Mouse (Mus musculus): ENCODE results near the gene Psma3. TPM values are rescaled to one million over a fixed set of nuclear protein-coding genes. Genes with fewer than 3 reads are reported as not detected.

Psma3 gene
- 388 and 430 TPM in 2 replicates for polyA plus RNA-seq (2015; fragmentation: Nextera tagmentation; extraction: Ambion mirVana)

DNA sequence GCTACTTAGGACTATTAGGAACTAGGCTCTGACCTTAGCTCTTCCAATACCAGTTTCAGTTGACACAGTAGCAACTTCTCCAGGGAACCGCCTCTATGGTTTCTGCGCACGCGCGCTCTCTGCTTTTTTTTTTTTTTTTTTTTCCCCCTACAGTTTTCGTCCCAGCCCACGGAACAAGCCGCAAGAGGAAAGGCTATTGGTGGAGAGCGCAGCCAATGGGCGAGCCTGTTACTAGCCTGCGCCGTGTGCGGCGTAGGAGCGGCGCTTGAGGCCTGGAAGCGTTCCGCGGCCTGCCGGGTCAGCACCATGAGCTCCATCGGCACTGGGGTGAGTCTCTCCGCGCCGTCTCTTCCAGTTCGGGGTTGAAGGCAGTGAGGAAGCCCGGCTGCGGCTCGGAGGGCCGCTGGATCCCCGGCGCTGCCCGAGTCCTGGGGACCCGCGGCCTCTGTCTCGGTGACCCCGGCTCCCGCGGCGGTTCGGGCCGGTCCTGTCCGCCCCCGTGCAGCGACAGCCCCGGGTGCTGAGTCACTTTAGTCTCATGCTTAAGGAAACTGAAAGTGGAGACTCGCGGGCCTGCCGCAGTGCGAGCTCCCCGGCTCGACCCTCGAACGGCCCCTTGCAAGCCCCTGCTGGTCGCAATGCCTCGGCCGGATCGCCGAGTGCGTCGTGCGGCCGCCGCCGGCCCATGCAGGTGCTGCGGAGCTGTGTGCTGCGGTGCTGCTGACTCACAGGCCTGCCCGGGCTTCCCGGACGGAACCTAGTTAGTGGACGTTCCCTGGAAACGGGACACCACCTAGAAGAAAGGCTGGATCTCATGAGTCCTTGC lies at the start of gene Psma3:
Gene Psma3, plus strand, starts transcription at position 181 of the 826 bp plus-strand sequence.
- peak within 1 kb of the TSS; percentile 100 for H3K4me3 ChIP-seq
- peak within 1 kb of the TSS; percentile 99 for H3K27ac ChIP-seq
- peaks cover 14% of the 10 kb centered on the region; the same call in 1 of the 2 replicates for H3K36me3 ChIP-seq
- peak within 1 kb of the TSS; percentile 99 for H3K9ac ChIP-seq
- H3K27me3 ChIP-seq: no peaks in the 10 kb centered on the region
- WGBS: under 1% methylated on average over 71 of the region's 71 CpGs
- H3K9me3 ChIP-seq (replicated peaks): no peaks in the 10 kb centered on the region
- peak within 1 kb of the TSS; percentile 77 for H3K4me2 ChIP-seq
- peak; percentile 99 for ATAC-seq (replicated peaks; ENCODE audit: insufficient number of reproducible peaks, insufficient read depth, low FRiP score, low read depth)
- peaks cover 17% of the 10 kb centered on the region for H3K4me1 ChIP-seq (replicated peaks)

DNA sequence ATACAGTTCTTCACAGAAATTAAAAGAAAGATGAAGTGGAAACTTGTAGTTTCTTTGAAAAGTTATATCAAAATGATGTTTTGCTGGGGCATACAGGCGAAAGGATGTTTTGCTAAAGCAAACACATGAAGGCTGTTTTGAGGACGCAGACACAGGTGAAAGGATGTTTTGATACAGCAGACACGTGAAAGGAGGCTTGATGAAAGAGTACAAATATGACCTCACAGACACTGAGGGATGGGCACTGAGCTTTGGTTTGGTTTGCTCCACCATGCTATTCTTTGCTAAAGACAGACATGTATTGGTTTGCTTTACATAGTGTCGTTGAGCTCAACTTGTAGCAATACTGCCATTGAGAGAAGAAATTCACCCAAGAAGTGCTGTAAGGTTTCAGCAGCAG lies 44.6 kb upstream of the Psma3 start:
- no peak overlapping the region for H3K27ac ChIP-seq
- H3K9me3 ChIP-seq (replicated peaks): no peaks in the 10 kb centered on the region
- no peak for ATAC-seq (replicated peaks; ENCODE audit: insufficient number of reproducible peaks, insufficient read depth, low FRiP score, low read depth)
- no peak overlapping the region for H3K9ac ChIP-seq
- WGBS: 85% methylated on average over 4 of the region's 4 CpGs
- H3K4me1 ChIP-seq (replicated peaks): no peaks in the 10 kb centered on the region
- H3K4me3 ChIP-seq: no peak overlapping the region
- no peaks in the 10 kb centered on the region for H3K36me3 ChIP-seq
- no peak overlapping the region for H3K4me2 ChIP-seq
- no peaks in the 10 kb centered on the region for H3K27me3 ChIP-seq

DNA sequence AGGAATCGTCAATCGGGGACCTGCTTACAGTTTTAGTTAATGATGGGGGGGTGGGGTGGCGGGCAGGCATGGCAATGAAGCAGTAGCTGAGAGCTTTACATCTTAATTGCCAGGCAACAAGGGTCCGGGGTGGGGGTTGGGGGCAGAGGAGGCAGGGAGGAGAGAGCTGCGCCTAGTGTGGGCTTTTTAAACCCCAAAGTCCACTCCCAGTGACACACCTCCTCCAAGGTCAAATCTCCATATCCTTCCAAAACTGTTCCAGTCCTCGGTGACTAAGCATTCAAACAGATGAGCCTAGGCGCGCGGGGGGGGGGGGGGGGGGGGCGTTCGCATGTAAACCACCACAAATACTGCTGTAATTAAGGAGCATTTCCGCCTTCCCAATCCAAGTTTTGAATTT lies 37.3 kb upstream of the Psma3 start:
- H3K9me3 ChIP-seq (replicated peaks): no peaks in the 10 kb centered on the region
- no peaks in the 10 kb centered on the region for H3K27me3 ChIP-seq
- H3K36me3 ChIP-seq: peaks cover 8% of the 10 kb centered on the region
- 46% methylated on average over 6 of the region's 12 CpGs for WGBS
- peak overlapping the region; percentile 79 for H3K4me3 ChIP-seq
- H3K4me2 ChIP-seq: peak overlapping the region; percentile 66
- peak overlapping the region; percentile 78 for H3K9ac ChIP-seq
- H3K4me1 ChIP-seq (replicated peaks): peaks cover 8% of the 10 kb centered on the region
- peak overlapping the region; percentile 91 for H3K27ac ChIP-seq
- ATAC-seq (replicated peaks; ENCODE audit: insufficient number of reproducible peaks, insufficient read depth, low FRiP score, low read depth): no peak; the same call in 1 of the 2 replicates

DNA sequence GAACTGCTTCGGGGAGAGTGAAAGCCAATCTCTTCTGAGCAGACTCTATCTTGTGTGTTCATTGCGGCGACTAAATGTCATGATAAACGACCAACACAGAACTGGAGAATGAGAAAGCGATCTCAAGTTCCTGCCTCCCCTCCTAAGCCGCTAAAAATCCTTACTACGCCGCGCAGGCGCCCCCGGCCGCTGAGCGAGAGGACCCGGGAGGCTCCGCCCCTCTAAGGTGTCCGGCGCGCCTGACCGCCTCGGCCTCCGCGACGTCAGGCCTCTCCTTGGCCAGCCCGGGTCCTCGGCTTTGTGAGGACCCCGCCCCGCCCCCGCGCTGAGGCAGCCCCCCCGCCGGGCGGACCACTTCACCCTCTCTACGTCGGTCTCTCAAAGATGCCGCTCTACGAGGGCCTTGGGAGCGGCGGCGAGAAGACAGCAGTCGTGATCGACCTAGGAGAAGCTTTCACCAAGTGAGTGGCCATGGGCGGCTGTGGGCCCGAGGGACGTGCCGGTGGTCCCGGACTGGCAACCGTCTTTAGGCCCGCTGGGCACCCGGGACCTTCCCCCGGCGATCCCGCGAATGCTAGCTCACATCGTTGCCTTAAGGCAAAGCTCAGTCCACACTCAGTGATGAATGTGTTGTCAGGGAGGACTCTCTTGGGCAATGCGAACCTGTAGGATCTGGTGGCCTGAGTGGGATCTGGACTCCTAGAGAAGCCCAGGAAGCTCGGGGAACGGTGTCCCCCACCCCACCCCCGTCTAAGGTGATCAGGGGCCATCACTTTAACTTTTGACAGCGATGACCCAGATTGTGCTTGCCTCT lies 36.6 kb upstream of the Psma3 start, which contains the start of gene Actr10:
Gene Actr10, plus strand, starts transcription at position 287 of the 814 bp plus-strand sequence.
- H3K4me3 ChIP-seq: peak within 1 kb of the TSS; percentile 79
- H3K4me1 ChIP-seq (replicated peaks): peaks cover 8% of the 10 kb centered on the region
- H3K4me2 ChIP-seq: peak within 1 kb of the TSS; percentile 66
- H3K9ac ChIP-seq: peak within 1 kb of the TSS; percentile 78
- no peaks in the 10 kb centered on the region for H3K27me3 ChIP-seq
- H3K27ac ChIP-seq: peak within 1 kb of the TSS; percentile 91
- ATAC-seq (replicated peaks; ENCODE audit: insufficient number of reproducible peaks, insufficient read depth, low FRiP score, low read depth): peak; percentile 96
- H3K36me3 ChIP-seq: peaks cover 14% of the 10 kb centered on the region
- under 1% methylated on average over 59 of the region's 59 CpGs for WGBS
- no peaks in the 10 kb centered on the region for H3K9me3 ChIP-seq (replicated peaks)

DNA sequence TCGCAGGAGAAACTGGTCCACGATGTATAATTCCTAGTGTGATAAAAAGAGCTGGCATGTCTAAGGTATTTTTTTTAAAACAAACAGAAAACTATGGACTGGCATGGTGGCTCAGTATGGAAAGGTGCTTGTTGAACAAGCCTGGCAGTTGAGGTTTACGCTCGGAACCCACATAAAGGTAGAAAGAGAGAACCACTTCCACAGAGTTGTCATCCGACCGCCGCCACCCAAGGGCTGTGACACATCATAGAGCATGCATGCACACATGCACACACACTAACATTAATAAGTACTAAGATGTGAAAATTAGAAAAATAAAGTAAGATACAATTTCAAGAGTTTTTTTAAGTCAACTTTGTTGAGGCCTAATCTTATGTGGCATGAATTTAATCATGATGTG lies 33.6 kb upstream of the Psma3 start:
- Histone ChIP-seq H3K27ac (no peak overlapping the region), H3K27me3 (no peaks in the 10 kb centered on the region), H3K9ac (no peak overlapping the region), H3K4me3 (no peak overlapping the region), H3K4me2 (no peak overlapping the region), H3K4me1 (replicated peaks) (peaks cover 13% of the 10 kb centered on the region), H3K9me3 (replicated peaks) (no peaks in the 10 kb centered on the region), H3K36me3 (peaks cover 23% of the 10 kb centered on the region)
- no peak for ATAC-seq (replicated peaks; ENCODE audit: insufficient number of reproducible peaks, insufficient read depth, low FRiP score, low read depth)
- WGBS: 92% methylated on average over 7 of the region's 7 CpGs

DNA sequence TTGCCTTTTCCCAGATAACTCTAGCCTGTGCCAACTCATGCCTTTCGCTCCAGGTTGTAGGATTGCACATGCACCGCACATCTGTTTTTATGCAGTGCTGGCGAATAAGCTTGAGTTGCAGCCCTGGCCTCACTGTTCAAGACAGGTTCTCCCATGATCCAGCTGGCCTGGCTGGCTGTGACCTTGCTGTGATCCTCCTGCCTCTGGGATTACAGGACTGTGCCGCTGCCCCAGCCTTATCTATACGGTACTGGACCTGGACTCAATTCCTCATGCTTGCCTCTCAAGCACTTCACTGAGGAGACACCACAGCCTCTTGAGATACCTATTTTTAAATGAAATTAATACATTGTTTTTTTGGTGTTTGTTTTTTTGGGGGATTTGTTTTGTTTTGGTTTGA lies 30.2 kb upstream of the Psma3 start:
- Histone ChIP-seq H3K4me3 (no peak overlapping the region), H3K4me1 (replicated peaks) (peaks cover 9% of the 10 kb centered on the region), H3K27ac (no peak overlapping the region), H3K4me2 (no peak overlapping the region), H3K27me3 (no peaks in the 10 kb centered on the region), H3K9me3 (replicated peaks) (no peaks in the 10 kb centered on the region), H3K36me3 (peaks cover 35% of the 10 kb centered on the region), H3K9ac (no peak overlapping the region)
- 67% methylated on average over 5 of the region's 5 CpGs for WGBS
- ATAC-seq (replicated peaks; ENCODE audit: insufficient number of reproducible peaks, insufficient read depth, low FRiP score, low read depth): no peak

DNA sequence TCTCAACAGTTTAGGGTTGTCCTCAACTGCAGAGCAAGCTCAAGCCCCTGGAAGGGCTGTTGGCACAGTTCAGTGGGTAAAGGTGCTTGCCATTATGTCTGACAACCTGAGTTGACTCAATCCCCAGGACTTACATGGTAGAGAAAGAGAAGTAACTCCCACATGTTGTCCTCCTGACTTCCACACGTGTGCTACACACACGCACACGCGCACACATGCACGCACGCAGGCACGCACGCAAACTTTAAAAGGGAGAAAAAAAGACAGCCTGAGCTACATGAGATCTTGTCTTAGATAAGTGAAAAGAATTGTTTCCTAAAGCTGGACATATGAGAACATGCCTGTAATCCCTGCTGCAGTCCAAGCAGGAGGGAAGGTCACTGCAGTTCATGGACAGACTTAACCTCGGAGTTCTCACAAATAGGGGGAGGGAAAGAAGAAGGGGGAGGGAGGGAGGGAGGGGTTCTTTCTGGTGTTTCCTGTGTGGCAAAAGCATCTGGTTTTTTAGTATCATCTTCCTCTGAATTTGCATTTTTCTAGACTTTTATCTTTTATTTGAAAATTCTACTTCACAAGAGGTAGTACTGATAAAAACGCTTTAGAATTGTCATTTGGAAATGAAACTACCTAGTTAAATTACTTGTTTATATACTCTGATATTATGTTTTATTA lies 27.7 kb upstream of the Psma3 start:
- Histone ChIP-seq H3K27me3 (no peaks in the 10 kb centered on the region), H3K9ac (no peak overlapping the region), H3K36me3 (peaks cover 40% of the 10 kb centered on the region), H3K4me1 (replicated peaks) (peaks cover 6% of the 10 kb centered on the region), H3K27ac (no peak overlapping the region), H3K9me3 (replicated peaks) (no peaks in the 10 kb centered on the region), H3K4me3 (no peak overlapping the region), H3K4me2 (no peak overlapping the region)
- WGBS: 92% methylated on average over 10 of the region's 10 CpGs
- ATAC-seq (replicated peaks; ENCODE audit: insufficient number of reproducible peaks, insufficient read depth, low FRiP score, low read depth): no peak

DNA sequence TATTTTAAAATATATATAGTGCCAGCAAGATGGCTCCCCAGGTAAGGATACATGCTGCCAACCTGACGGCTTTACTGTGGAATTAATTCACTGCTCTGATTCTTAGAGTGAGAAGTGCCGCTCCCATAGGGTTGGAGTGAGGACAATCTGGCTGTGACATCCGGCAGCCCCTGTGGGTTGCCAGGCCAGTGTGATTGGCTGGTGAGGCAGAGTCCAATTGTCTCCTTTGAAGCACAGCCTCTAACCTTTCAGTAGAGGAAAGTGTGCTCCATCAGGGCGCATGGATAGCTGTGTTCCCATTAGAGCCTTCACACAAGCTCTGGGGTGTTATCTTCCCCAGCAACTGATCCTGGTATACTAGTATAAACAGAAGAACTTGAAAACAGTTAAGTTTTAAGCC lies 15.8 kb upstream of the Psma3 start:
- Histone ChIP-seq H3K36me3 (peaks cover 77% of the 10 kb centered on the region), H3K9ac (no peak overlapping the region), H3K4me3 (no peak overlapping the region), H3K4me2 (no peak overlapping the region), H3K27ac (no peak overlapping the region), H3K4me1 (replicated peaks) (no peaks in the 10 kb centered on the region), H3K27me3 (no peaks in the 10 kb centered on the region), H3K9me3 (replicated peaks) (no peaks in the 10 kb centered on the region)
- 81% methylated on average over 4 of the region's 4 CpGs for WGBS
- ATAC-seq (replicated peaks; ENCODE audit: insufficient number of reproducible peaks, insufficient read depth, low FRiP score, low read depth): no peak

DNA sequence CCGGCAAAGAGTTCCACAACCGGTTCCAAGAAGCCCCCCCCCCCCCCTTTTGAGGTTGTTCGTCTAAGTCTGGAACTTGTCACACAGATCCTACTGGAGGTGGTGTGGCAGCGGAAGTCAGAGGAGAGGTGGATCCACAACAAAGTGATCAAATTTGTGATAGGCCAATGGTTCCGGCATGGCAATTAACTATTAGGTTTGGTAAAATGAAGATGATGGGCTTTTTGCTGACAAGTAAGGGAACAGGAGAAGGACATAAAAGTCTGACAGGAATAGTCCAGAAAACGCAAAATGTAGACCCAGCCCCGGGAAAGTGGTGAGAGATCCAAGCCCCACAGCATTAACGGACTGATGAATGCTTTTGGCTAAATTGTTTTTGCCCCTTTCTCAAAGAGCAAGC lies 6.8 kb upstream of the Psma3 start:
- Histone ChIP-seq H3K4me1 (replicated peaks) (peaks cover 7% of the 10 kb centered on the region; the same call in 1 of the 2 replicates), H3K36me3 (peaks cover 16% of the 10 kb centered on the region), H3K27ac (peak overlapping the region; percentile 95), H3K9ac (peak overlapping the region; percentile 72; the same call in 1 of the 2 replicates), H3K4me3 (peak overlapping the region; percentile 69), H3K4me2 (peak overlapping the region; percentile 63), H3K9me3 (replicated peaks) (no peaks in the 10 kb centered on the region), H3K27me3 (no peaks in the 10 kb centered on the region)
- WGBS: 37% methylated on average over 8 of the region's 8 CpGs
- no peak for ATAC-seq (replicated peaks; ENCODE audit: insufficient number of reproducible peaks, insufficient read depth, low FRiP score, low read depth)

DNA sequence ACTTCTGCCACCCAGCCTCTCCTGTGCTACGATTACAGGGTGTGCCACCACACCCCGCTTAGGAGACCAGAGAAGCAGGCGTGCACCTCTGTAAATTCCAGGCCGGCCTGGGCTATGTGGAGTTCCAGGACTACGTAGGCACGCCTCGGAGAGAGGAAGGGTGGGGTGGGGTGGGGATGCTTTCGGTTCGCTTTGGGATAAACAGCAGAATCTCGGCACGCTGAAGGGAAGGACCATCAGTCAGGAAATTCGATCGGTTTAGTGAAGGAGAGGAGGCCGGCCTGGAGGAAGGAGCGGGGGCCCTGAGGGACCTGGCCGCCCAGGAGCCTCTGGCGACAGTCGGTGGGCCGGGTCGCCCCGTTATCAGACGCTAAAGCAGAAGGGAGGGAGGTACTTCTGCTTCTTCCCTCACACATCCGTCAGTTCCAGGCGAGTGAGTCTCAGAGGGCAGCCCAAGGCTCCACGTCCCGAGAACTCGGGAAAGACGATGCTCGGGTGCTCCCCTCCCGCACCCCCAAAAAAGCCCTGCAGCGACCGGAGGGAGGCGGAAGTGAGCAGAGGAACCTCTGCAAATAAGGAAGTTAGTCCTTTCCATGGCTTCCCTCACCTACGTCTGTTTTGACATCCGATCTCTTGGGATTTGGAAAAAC lies 6.2 kb upstream of the Psma3 start:
- under 1% methylated on average over 35 of the region's 35 CpGs for WGBS
- peak overlapping the region; percentile 69 for H3K4me3 ChIP-seq
- no peaks in the 10 kb centered on the region for H3K9me3 ChIP-seq (replicated peaks)
- H3K4me2 ChIP-seq: peak overlapping the region; percentile 63
- peaks cover 7% of the 10 kb centered on the region; the same call in 1 of the 2 replicates for H3K4me1 ChIP-seq (replicated peaks)
- peak overlapping the region; percentile 72 for H3K9ac ChIP-seq
- no peaks in the 10 kb centered on the region for H3K27me3 ChIP-seq
- peaks cover 10% of the 10 kb centered on the region for H3K36me3 ChIP-seq
- H3K27ac ChIP-seq: peak overlapping the region; percentile 95
- peak; percentile 83 for ATAC-seq (replicated peaks; ENCODE audit: insufficient number of reproducible peaks, insufficient read depth, low FRiP score, low read depth)
